Mouse (Mus musculus): ENCODE measurements around the gene Thada.
"Not testable (repeated sequence)": the region's sequence is repeated elsewhere in the genome, so short reads cannot be mapped to it uniquely, and the experiment has no call there.

The Thada gene

GRCm38 (mm10) chr17:84258638-84259261 lies 207.3 kb downstream of the Thada start:
- no peak for DNase-seq (ENCODE audit: low spot score)

- no peak for DNase-seq (ENCODE audit: low spot score)
Measured at GRCm38 (mm10) chr17:84257927-84258532, 208.0 kb downstream of the Thada start.

DNA sequence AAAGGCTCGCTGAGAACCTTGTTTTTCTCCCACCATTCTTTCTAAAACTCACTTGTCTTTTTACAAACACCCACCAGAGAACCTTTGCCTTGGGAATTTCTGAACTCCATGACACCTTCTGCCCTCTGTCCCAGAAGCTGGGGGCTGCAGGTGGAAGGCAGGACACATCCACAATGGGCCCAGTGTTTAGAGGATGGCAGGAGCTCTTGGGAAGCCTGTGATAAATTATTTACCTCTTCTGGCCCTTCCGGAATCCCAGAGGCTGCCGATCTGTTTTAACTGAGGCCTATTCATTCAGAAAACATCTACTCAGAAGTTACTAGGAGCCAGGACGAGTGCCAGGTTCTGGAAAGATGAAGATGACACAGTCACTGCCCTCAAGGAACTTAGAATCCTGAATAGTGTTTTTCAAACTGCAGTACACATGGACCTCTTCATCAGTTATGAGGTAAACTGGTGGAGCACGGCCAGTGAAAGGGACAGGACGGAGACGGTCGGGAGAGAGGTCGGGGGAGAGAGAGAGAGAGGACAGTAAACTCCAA lies 209.7 kb downstream of the Thada start:
- no peak for DNase-seq (ENCODE audit: low spot score)

- no peak for DNase-seq (ENCODE audit: low spot score)
Measured at GRCm38 (mm10) chr17:84255841-84256240, 210.2 kb downstream of the Thada start.

GRCm38 (mm10) chr17:84251426-84251825 lies 214.6 kb downstream of the Thada start:
- DNase-seq (ENCODE audit: low spot score) = no peak

- DNase-seq (ENCODE audit: low spot score) = no peak
Measured at GRCm38 (mm10) chr17:84244182-84244920, 221.7 kb downstream of the Thada start.

DNA sequence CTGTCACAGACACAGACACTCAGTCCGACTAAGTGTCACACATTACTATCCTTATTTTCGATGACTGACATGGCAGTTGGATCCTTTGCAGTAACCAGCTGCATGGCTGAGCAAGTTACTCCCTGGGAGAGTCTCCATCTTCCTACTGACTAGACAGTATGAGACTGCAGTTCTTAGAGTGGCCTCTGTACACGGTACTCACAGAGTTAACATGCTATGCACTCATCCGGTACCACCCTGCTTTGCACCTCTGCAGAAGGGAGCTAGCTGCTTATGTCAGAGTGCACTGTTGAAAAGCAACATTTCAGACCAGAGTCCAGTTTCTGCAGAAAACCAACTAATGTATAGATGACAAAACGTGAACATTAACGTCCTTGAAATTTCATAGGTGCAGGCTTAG lies 222.2 kb downstream of the Thada start:
- DNase-seq (ENCODE audit: low spot score) = no peak

- DNase-seq (ENCODE audit: low spot score) = no peak
Measured at GRCm38 (mm10) chr17:84241308-84241957, 224.6 kb downstream of the Thada start.

GRCm38 (mm10) chr17:84239679-84240292 lies 226.2 kb downstream of the Thada start:
- no peak for DNase-seq (ENCODE audit: low spot score)

DNA sequence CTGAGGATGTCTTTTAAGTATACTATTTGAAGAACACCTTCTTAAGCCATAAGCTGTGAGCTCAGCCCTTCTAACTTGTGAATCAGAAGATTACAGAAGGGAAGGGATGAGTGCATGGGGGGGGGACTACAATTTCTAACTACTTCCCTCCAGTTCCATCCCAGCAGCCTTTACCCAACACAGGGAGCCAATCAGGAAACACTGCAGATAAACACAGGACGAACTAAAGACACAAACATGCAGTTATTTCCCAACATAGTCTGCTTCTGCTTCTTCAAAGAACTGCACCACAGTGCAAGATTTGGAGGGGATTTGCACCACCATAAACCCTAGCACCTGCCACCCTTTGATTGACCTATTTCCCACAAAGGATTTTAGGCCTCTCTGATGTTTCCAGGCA lies 227.8 kb downstream of the Thada start:
- DNase-seq (ENCODE audit: low spot score) = no peak

GRCm38 (mm10) chr17:84236781-84237557 lies 229.0 kb downstream of the Thada start:
- no peak for DNase-seq (ENCODE audit: low spot score)

GRCm38 (mm10) chr17:84235399-84235928 lies 230.5 kb downstream of the Thada start:
- DNase-seq (ENCODE audit: low spot score) = no peak

GRCm38 (mm10) chr17:84234785-84235184 lies 231.2 kb downstream of the Thada start:
- DNase-seq (ENCODE audit: low spot score) = not testable (repeated sequence)

DNA sequence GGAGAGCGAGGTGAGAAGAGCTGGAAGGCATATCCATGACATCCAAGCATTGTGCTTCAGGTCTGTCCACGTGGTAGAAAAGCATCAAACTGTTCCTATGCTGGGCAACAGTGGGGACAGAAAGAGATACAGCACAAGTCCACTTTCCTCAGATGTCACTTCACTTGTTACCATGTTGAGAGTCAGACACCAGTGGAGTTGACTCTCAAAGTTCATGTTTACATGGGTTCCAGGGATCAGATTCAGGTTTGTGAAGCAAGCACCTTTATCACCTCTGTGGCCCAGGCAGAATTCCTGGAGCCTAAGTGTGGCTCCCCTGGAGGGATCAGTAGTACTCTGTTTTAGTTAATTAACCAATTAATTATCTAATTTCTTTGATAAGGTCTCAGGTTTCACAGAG lies 232.2 kb downstream of the Thada start:
- no peak for DNase-seq (ENCODE audit: low spot score)

DNA sequence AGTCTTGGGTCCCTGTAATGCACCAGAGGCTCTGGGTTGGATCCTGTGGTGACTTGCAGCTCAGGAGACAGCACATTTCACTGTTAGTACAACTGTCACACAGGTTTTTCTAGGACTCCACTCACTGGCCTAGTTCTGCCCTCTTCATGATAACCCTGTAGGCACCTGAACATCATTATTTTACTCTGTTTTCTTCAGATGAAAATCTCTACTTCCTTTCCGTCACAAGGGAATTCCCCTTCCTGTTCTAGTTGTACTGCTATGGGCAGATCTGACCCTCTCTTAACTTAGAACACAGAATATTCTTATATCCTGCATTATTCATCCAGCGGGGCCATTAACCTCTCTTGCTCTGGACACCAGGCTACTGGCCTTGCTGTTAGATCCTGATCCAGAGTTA lies 234.6 kb downstream of the Thada start:
- no peak for DNase-seq (ENCODE audit: low spot score)

DNA sequence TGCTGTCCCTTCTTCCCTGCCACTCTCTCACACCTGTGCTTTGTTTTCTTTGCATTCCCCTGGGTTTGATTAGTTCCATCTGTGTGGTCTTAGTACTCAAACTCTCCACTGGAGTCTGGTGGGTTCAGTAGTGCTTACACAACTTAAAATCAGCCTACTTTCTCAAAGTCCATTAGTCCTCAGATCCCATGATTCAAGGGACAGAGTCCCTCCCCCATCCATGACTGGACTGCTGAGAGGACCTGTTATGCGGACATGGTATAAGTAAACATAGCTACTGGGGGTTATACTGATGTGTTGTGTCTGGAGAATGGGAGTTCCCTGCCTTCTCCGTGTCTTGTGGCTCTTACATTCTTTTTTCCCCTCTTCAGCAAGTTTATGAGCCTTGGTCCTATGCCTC lies 237.8 kb downstream of the Thada start:
- no peak for DNase-seq (ENCODE audit: low spot score)

- no peak for DNase-seq (ENCODE audit: low spot score)
Measured at GRCm38 (mm10) chr17:84226681-84227080, 239.3 kb downstream of the Thada start.

- no peak for DNase-seq (ENCODE audit: low spot score)
Measured at GRCm38 (mm10) chr17:84226231-84226630, 239.8 kb downstream of the Thada start.

GRCm38 (mm10) chr17:84224217-84224887 lies 241.7 kb downstream of the Thada start:
- no peak for DNase-seq (ENCODE audit: low spot score)

- DNase-seq (ENCODE audit: low spot score) = not testable (repeated sequence)
Measured at GRCm38 (mm10) chr17:84218841-84219240, 247.2 kb downstream of the Thada start.

All from urinary bladder, postnatal 25 days (tissue).